Mouse (Mus musculus) forebrain, embryonic 14.5 days (tissue): ENCODE data around the gene Grik4. TPM values are rescaled to one million over a fixed set of nuclear protein-coding genes. Genes with fewer than 3 reads are reported as not detected.
A peak's percentile ranks its signal among the peaks of the same experiment; 100 is the strongest.

Source experiments
- ATAC-seq: fragments of 200-750 bp; cut with Nextera tagmentation; 2 replicates; pipeline ENCODE4 v1.8.0; 2017; ENCODE audit warnings: mild to moderate bottlenecking, moderate library complexity
- DNase-seq: peaks from one replicate; pipeline ENCODE4 v3.0.0-alpha.2; 2015; ENCODE audit warnings: low spot score
- H3K27ac ChIP-seq: fragments of 300-500 bp; sonication (generic); 2 replicates; pipeline ENCODE4 v1.5.1; 2014; ENCODE audit warnings: low read depth, mild to moderate bottlenecking, control low read depth, low read length, moderate library complexity
- H3K27me3 ChIP-seq: fragments of 300-500 bp; sonication (generic); replicated peaks from 2 replicates; pipeline ENCODE4 v1.6.1; 2014; ENCODE audit warnings: low read length, control low read depth, mixed read lengths; ENCODE audit not compliant: control insufficient read depth, insufficient read depth
- H3K36me3 ChIP-seq: fragments of 300-500 bp; sonication (generic); 2 replicates; pipeline ENCODE4 v1.6.1; 2014; ENCODE audit warnings: low read length, control low read depth; ENCODE audit not compliant: control insufficient read depth, insufficient read depth
- H3K4me1 ChIP-seq: fragments of 300-500 bp; sonication (generic); 2 replicates; pipeline ENCODE4 v1.6.1; 2014; ENCODE audit warnings: antibody characterized with exemption, low read length, control low read depth; ENCODE audit not compliant: control insufficient read depth, insufficient read depth
- H3K4me2 ChIP-seq: fragments of 300-500 bp; sonication (generic); 2 replicates; pipeline ENCODE4 v1.6.1; 2014; ENCODE audit warnings: mild to moderate bottlenecking, control low read depth, low read length
- H3K4me3 ChIP-seq: fragments of 300-500 bp; sonication (generic); 2 replicates; pipeline ENCODE4 v1.5.1; 2014; ENCODE audit warnings: low read depth, low read length, control low read depth
- H3K9ac ChIP-seq: fragments of 300-500 bp; sonication (generic); 2 replicates; pipeline ENCODE4 v1.6.1; 2014; ENCODE audit warnings: mild to moderate bottlenecking, low read length, control low read depth, moderate library complexity
- H3K9me3 ChIP-seq: fragments of 300-500 bp; sonication (generic); replicated peaks from 2 replicates; pipeline ENCODE4 v1.6.1; 2016; ENCODE audit warnings: low read length, control low read depth, mixed read lengths; ENCODE audit not compliant: control insufficient read depth
- WGBS: fragments of 180-500 bp; shearing (Covaris S2); extraction: QIAGEN DNeasy Blood & Tissue Kit; methylation state at CpG from one replicate; pipeline ENCODE4 v1.1.7; 2014; 5-methylcytosine and 5-hydroxymethylcytosine counted together
- polyA plus RNA-seq: library from polyadenylated mRNA; unstranded; fragments of >200 nt; fragmentation: Nextera tagmentation; extraction: Ambion mirVana; gene quantifications from 2 replicates; pipeline ENCODE4 v1.2.1, GENCODE M21; 2014

The Grik4 gene
- polyA plus RNA-seq, 1 experiment from 2014 or later = 1.4 TPM

DNA sequence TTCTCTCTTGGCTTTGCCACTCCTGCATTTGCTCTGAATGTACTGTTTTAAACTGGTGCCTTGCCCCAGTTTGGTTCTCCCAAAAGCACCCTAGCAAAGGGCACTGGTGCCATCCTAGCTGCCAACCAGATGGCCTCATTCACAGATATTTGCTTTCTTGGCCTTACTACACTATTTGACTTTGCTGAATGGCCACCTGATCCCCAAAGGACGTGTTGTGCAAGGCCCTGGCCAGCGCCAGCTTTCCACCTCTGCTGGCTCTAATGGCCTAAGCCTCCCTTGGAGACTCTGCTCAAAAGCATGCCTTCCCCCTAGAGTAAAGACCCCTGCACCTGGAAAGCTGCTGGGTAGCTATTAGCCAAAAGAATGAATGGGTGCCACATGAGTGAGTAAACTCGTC is 194.1 kb downstream of the Grik4 start:
- no peaks in the 10 kb centered on the region for H3K36me3 ChIP-seq
- no peaks in the 10 kb centered on the region for H3K9me3 ChIP-seq
- WGBS = 67% methylated on average over 3 of the region's 3 CpGs
- no peak overlapping the region for H3K4me3 ChIP-seq
- H3K27me3 ChIP-seq = no peaks in the 10 kb centered on the region
- no peak overlapping the region for H3K27ac ChIP-seq
- no peak for ATAC-seq
- H3K4me1 ChIP-seq = no peaks in the 10 kb centered on the region
- no peak overlapping the region for H3K9ac ChIP-seq
- H3K4me2 ChIP-seq = no peak overlapping the region
- no peak for DNase-seq

DNA sequence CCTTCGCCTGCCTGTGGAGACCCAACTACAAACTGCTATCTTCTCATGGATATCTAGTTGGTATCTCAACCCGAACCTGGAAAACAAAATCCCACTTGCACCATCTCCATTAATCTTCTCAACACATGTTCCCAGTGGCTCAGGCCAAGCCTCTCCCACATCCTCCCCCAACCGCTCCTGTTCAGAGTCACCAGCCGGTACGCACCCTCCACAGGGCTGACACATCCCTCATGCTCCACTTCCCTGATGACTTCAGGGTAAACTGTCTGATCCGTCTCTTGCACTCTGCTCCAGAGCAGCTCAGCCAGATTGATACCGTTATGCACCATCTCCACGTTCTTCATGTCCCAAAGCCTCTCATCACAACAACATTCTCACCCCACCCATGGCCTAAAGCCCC is 198.3 kb downstream of the Grik4 start:
- H3K27me3 ChIP-seq = no peaks in the 10 kb centered on the region
- H3K27ac ChIP-seq = no peak overlapping the region
- H3K4me1 ChIP-seq = no peaks in the 10 kb centered on the region
- WGBS = 91% methylated on average over 8 of the region's 8 CpGs
- no peak overlapping the region for H3K4me2 ChIP-seq
- H3K9ac ChIP-seq = no peak overlapping the region
- H3K9me3 ChIP-seq = no peaks in the 10 kb centered on the region
- no peaks in the 10 kb centered on the region for H3K36me3 ChIP-seq
- DNase-seq (no peak), ATAC-seq (no peak)
- no peak overlapping the region for H3K4me3 ChIP-seq

DNA sequence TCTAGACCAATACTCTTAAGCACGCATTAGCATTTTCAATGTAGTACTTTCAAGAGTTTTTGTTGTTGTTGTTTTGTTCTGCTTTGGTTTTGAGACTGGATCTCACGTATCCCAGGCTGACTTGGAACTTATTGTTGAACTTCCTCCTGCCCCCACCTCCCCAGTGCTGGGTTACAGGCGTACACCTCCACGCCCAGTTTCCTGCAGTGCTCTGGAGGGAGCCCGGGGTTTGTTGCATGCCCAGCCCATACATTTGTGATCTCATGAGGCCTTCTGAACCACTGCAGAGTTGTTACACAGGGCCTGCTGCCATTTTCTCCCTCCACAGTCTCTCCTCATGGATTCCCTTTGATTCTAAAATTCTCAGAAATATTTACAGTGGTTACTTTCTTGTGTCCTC is 201.9 kb downstream of the Grik4 start:
- Histone ChIP-seq H3K27me3 (no peaks in the 10 kb centered on the region), H3K36me3 (no peaks in the 10 kb centered on the region), H3K4me2 (no peak overlapping the region), H3K4me3 (no peak overlapping the region), H3K27ac (no peak overlapping the region), H3K9me3 (no peaks in the 10 kb centered on the region), H3K4me1 (no peaks in the 10 kb centered on the region), H3K9ac (no peak overlapping the region)
- no peak for ATAC-seq
- 77% methylated on average over 5 of the region's 5 CpGs for WGBS
- DNase-seq = no peak

- H3K9me3 ChIP-seq = no peaks in the 10 kb centered on the region
- H3K27me3 ChIP-seq = no peaks in the 10 kb centered on the region
- 0 out of 2 replicates have a peak, but pooled peaks have one; percentile 20 for ATAC-seq
- peak; percentile 31 for DNase-seq
- H3K4me3 ChIP-seq = no peak overlapping the region
- H3K9ac ChIP-seq = no peak overlapping the region
- WGBS = 70% methylated on average over 7 of the region's 7 CpGs
- no peak overlapping the region for H3K27ac ChIP-seq
- peaks cover 9% of the 10 kb centered on the region; the same call in 1 of the 2 replicates for H3K4me1 ChIP-seq
- H3K4me2 ChIP-seq = no peak overlapping the region
- H3K36me3 ChIP-seq = no peaks in the 10 kb centered on the region
Measured at GRCm38 (mm10) chr9:42736697-42737335, 207.5 kb downstream of the Grik4 start.

- Histone ChIP-seq H3K4me2 (no peak overlapping the region), H3K4me1 (peaks cover 9% of the 10 kb centered on the region; the same call in 1 of the 2 replicates), H3K4me3 (no peak overlapping the region), H3K36me3 (no peaks in the 10 kb centered on the region), H3K27ac (no peak overlapping the region), H3K27me3 (no peaks in the 10 kb centered on the region), H3K9ac (no peak overlapping the region), H3K9me3 (no peaks in the 10 kb centered on the region)
- 69% methylated on average over 5 of the region's 5 CpGs for WGBS
- peak; percentile 33 for DNase-seq
- ATAC-seq = no peak
Measured at GRCm38 (mm10) chr9:42735086-42735485, 209.2 kb downstream of the Grik4 start.

GRCm38 (mm10) chr9:42732731-42733318 is 211.5 kb downstream of the Grik4 start:
- WGBS = 41% methylated on average over 9 of the region's 9 CpGs
- H3K9me3 ChIP-seq = no peaks in the 10 kb centered on the region
- H3K4me2 ChIP-seq = no peak overlapping the region
- DNase-seq (peak; percentile 30), ATAC-seq (no peak)
- no peak overlapping the region for H3K4me3 ChIP-seq
- no peaks in the 10 kb centered on the region for H3K27me3 ChIP-seq
- no peaks in the 10 kb centered on the region for H3K36me3 ChIP-seq
- no peak overlapping the region for H3K9ac ChIP-seq
- H3K27ac ChIP-seq = no peak overlapping the region
- H3K4me1 ChIP-seq = peaks cover 12% of the 10 kb centered on the region; the same call in 1 of the 2 replicates

GRCm38 (mm10) chr9:42728472-42728871 is 215.8 kb downstream of the Grik4 start:
- ATAC-seq = no peak
- DNase-seq = no peak

GRCm38 (mm10) chr9:42727661-42728060 is 216.6 kb downstream of the Grik4 start:
- 88% methylated on average over 6 of the region's 6 CpGs for WGBS

More at GRCm38 (mm10) chr9:42728472-42728871, 215.8 kb downstream of the Grik4 start:
- peaks cover 7% of the 10 kb centered on the region; the same call in 1 of the 2 replicates for H3K4me1 ChIP-seq
- H3K27ac ChIP-seq = no peak overlapping the region
- H3K27me3 ChIP-seq = no peaks in the 10 kb centered on the region
- no peak overlapping the region for H3K4me3 ChIP-seq
- H3K9ac ChIP-seq = no peak overlapping the region; the same call in 1 of the 2 replicates
- no peak overlapping the region for H3K4me2 ChIP-seq
- H3K36me3 ChIP-seq = no peaks in the 10 kb centered on the region
- 28% methylated on average over 6 of the region's 6 CpGs for WGBS
- H3K9me3 ChIP-seq = no peaks in the 10 kb centered on the region

GRCm38 (mm10) chr9:42727186-42727585 is 217.1 kb downstream of the Grik4 start:
- Histone ChIP-seq H3K4me1 (peaks cover 2% of the 10 kb centered on the region; the same call in 1 of the 2 replicates), H3K9me3 (no peaks in the 10 kb centered on the region), H3K4me2 (no peak overlapping the region), H3K36me3 (no peaks in the 10 kb centered on the region), H3K4me3 (no peak overlapping the region), H3K27ac (no peak overlapping the region), H3K9ac (no peak overlapping the region), H3K27me3 (no peaks in the 10 kb centered on the region)
- 87% methylated on average over 5 of the region's 5 CpGs for WGBS
- ATAC-seq = no peak
- DNase-seq = no peak

More at GRCm38 (mm10) chr9:42727661-42728060, 216.6 kb downstream of the Grik4 start:
- Histone ChIP-seq H3K27ac (no peak overlapping the region), H3K4me3 (no peak overlapping the region), H3K36me3 (no peaks in the 10 kb centered on the region), H3K4me2 (no peak overlapping the region), H3K9me3 (no peaks in the 10 kb centered on the region), H3K9ac (no peak overlapping the region), H3K27me3 (no peaks in the 10 kb centered on the region), H3K4me1 (peaks cover 3% of the 10 kb centered on the region; the same call in 1 of the 2 replicates)
- ATAC-seq (no peak), DNase-seq (no peak)
